Mouse (Mus musculus) erythroblast, embryonic 14.5 days (primary cell): ENCODE data around the gene Rras2. TPM values are rescaled to one million over a fixed set of nuclear protein-coding genes. Genes with fewer than 3 reads are reported as not detected.
A peak's percentile ranks its signal among the peaks of the same experiment; 100 is the strongest.

Experiments
- H3K27me3 ChIP-seq: 2 replicates; pipeline ENCODE4 v1.6.1; 2012; ENCODE audit warnings: inconsistent platforms; ENCODE audit not compliant: control insufficient read depth
- H3K36me3 ChIP-seq: 2 replicates; pipeline ENCODE4 v1.6.1; 2012; ENCODE audit warnings: mild to moderate bottlenecking, inconsistent platforms; ENCODE audit not compliant: control insufficient read depth
- H3K4me1 ChIP-seq: 2 replicates; pipeline ENCODE4 v1.6.1; 2012; ENCODE audit warnings: inconsistent platforms; ENCODE audit not compliant: control insufficient read depth
- H3K4me3 ChIP-seq: replicated peaks from 2 replicates; pipeline ENCODE3; 2012; ENCODE audit warnings: moderate library complexity, mild to moderate bottlenecking, inconsistent platforms
- H3K9me3 ChIP-seq: 2 replicates; pipeline ENCODE4 v1.6.1; 2012; ENCODE audit warnings: low read length, inconsistent platforms, mixed read lengths; ENCODE audit not compliant: control insufficient read depth
- GATA1 ChIP-seq: IDR thresholded peaks from 2 replicates; pipeline ENCODE4 v1.6.1; 2012; ENCODE audit warnings: low read length, inconsistent platforms, mixed read lengths
- TAL1 ChIP-seq: IDR thresholded peaks from 3 replicates; pipeline ENCODE4 v1.6.1; 2012; ENCODE audit warnings: low read length, inconsistent platforms, mixed read lengths
- polyA plus RNA-seq: library from polyadenylated mRNA; stranded (reverse); fragments of >175 nt; gene quantifications from 2 replicates; pipeline ENCODE4 v1.2.3, GENCODE M21; 2012

Gene Rras2
- polyA plus RNA-seq, 1 experiment: not detected

DNA sequence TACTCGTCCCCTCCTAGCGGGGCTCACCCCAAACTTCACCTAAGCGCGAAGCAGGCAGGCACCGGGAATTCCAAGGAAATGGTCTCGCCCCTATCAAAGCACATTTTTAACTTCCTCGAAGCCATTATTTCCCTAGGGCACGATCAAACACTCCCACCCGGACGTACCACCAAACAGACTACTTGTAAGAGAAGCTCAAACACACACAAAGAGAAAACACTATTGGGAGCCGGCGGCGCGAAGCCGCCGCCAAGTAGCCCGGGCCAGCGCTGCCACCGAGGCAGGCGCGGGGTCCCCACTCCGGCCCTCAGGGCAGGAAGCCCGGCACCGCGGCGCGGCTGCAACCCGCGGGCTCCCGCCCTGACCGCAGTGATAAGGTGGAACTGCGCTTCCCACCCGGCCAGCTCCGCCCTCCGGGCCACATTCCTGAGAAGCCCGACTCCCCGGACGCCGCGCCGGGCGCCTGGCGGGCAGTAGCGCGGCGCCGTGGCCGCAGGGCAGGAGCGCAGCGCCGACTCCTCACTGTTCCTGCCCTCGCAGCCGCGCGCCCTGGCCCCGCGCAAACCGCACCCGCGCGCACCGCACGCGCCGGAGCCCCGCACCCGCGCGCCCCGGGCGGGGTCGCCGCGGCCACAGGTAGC is 750 bp downstream of the Rras2 start:
- no peaks in the 10 kb centered on the region for H3K36me3 ChIP-seq
- H3K4me1 ChIP-seq: peaks cover 2% of the 10 kb centered on the region; the same call in 1 of the 2 replicates
- TF ChIP-seq TAL1 (no peak), GATA1 (no peak)
- no peaks in the 10 kb centered on the region for H3K9me3 ChIP-seq
- peaks cover 41% of the 10 kb centered on the region for H3K27me3 ChIP-seq
- peak overlapping the region; percentile 60 for H3K4me3 ChIP-seq

- Histone ChIP-seq H3K4me3 (no peak overlapping the region), H3K27me3 (peaks cover 41% of the 10 kb centered on the region)
Measured at GRCm38 (mm10) chr7:114115961-114116360, 1.6 kb downstream of the Rras2 start.

GRCm38 (mm10) chr7:114114976-114115375 is 2.6 kb downstream of the Rras2 start:
- peaks cover 2% of the 10 kb centered on the region; the same call in 1 of the 2 replicates for H3K4me1 ChIP-seq
- H3K4me3 ChIP-seq: no peak overlapping the region
- no peaks in the 10 kb centered on the region for H3K36me3 ChIP-seq
- TF ChIP-seq TAL1: no peak
- no peak for TF ChIP-seq GATA1
- H3K27me3 ChIP-seq: peaks cover 41% of the 10 kb centered on the region
- no peaks in the 10 kb centered on the region for H3K9me3 ChIP-seq

More at GRCm38 (mm10) chr7:114115961-114116360, 1.6 kb downstream of the Rras2 start:
- TF ChIP-seq TAL1 (no peak), GATA1 (no peak)
- peaks cover 2% of the 10 kb centered on the region; the same call in 1 of the 2 replicates for H3K4me1 ChIP-seq
- no peaks in the 10 kb centered on the region for H3K36me3 ChIP-seq
- no peaks in the 10 kb centered on the region for H3K9me3 ChIP-seq

DNA sequence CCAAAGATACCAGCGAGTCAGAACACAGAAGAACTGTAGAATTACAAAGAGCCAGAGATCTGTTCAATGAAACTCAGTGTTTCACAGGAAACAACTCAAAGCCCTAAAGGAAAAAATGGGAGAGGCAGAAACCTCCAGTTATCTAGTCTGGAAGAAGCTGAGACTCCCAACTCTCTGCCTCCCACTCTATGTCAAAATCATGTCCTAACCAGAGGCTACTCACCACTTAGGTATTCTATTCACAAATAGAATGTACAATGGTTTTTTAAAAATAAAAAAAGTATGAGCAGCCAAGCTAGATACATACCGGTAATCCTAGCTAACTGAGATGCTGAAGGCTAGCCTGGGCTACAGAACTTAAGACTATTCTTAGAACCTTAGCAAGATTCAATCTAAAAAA is 3.3 kb downstream of the Rras2 start:
- peaks cover 41% of the 10 kb centered on the region for H3K27me3 ChIP-seq
- no peak overlapping the region for H3K4me3 ChIP-seq
- TF ChIP-seq GATA1 (no peak), TAL1 (no peak)
- no peaks in the 10 kb centered on the region for H3K36me3 ChIP-seq
- peaks cover 2% of the 10 kb centered on the region; the same call in 1 of the 2 replicates for H3K4me1 ChIP-seq
- H3K9me3 ChIP-seq: no peaks in the 10 kb centered on the region

GRCm38 (mm10) chr7:114110500-114110899 is 7.1 kb downstream of the Rras2 start:
- no peaks in the 10 kb centered on the region for H3K4me1 ChIP-seq
- H3K9me3 ChIP-seq: no peaks in the 10 kb centered on the region
- no peaks in the 10 kb centered on the region for H3K36me3 ChIP-seq
- no peak overlapping the region for H3K4me3 ChIP-seq
- peaks cover 6% of the 10 kb centered on the region for H3K27me3 ChIP-seq
- no peak for TF ChIP-seq TAL1
- TF ChIP-seq GATA1: no peak

DNA sequence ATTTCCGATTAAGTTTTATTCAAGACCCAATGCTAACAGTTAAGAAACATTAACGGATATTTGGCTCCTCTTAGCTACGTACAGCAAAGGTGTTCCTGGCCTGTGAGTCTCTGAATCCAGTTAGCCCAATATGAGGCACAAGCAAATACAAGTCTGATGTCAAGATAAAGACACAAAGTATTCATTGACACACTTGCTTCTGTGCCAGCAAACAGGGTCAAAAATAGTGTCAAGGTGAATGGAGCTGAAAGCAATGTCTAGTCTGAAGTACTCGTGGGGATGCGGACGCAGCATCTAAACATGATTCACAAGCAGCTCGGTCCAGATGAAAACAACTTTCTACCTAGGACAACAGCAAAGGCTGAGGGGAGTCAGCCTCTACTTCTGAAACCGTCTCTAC is 11.7 kb downstream of the Rras2 start:
- no peak for TF ChIP-seq GATA1
- no peak for TF ChIP-seq TAL1
- Histone ChIP-seq H3K27me3 (no peaks in the 10 kb centered on the region), H3K4me1 (no peaks in the 10 kb centered on the region), H3K4me3 (no peak overlapping the region), H3K9me3 (no peaks in the 10 kb centered on the region), H3K36me3 (no peaks in the 10 kb centered on the region)

DNA sequence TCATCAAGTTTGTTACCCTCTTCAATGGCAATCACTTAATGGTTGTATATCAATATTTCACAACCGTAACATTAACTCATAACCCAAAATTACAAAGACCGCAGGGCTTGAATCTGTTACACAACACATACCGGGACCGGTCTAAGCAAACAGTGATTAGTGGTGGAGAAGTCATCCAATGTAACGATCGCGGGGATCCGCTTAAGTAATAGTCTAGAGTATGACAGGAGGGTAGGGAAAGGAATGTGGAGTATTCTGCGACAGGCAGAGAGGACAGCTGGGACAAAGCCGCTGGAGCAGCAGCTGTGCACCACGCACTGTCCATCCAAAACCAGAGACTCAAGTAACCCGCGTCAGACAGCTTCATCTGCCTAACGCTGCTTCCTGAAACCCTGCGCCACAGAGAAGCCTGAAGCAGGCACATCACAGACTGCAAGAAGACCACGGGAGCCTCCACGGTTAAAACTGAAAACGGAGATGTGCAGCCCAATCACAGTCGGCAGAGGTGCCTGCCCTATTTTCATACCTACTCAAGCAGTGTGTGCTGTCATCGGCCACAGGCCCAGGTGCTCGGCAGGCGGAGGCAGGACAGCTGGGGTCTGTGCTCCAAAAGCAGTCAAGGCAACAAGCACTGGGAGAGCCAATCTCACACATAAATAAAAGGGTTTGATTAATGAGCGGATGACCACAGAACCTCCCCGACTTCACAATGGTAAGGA is 13.8 kb downstream of the Rras2 start:
- H3K9me3 ChIP-seq: no peaks in the 10 kb centered on the region
- TF ChIP-seq GATA1 (no peak), TAL1 (no peak)
- no peaks in the 10 kb centered on the region for H3K4me1 ChIP-seq
- no peaks in the 10 kb centered on the region for H3K27me3 ChIP-seq
- H3K36me3 ChIP-seq: no peaks in the 10 kb centered on the region
- H3K4me3 ChIP-seq: no peak overlapping the region

GRCm38 (mm10) chr7:114103152-114103551 is 14.4 kb downstream of the Rras2 start:
- no peaks in the 10 kb centered on the region for H3K27me3 ChIP-seq

DNA sequence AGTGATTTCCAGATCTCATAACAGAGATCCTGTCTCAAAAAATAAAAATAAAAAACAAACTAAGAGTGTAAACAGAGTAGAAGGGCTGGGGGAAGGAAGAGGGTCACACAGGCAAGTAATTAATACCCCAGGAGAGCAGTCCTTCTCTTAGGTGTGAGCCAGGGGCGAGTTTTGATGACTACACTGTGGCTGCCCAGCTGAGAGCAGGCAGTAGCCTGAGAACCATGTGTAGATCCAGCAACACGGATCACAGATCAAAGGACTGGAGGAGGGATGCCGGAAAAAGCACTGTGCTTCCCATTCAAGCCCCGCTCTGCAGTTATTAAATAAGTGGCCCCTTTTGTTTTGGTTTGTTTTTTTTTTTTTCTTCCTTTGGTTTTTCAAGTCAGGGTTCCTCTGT is 15.0 kb downstream of the Rras2 start:
- Histone ChIP-seq H3K27me3 (no peaks in the 10 kb centered on the region), H3K4me3 (no peak overlapping the region), H3K4me1 (no peaks in the 10 kb centered on the region), H3K36me3 (no peaks in the 10 kb centered on the region), H3K9me3 (no peaks in the 10 kb centered on the region)
- TF ChIP-seq TAL1 (no peak), GATA1 (no peak)

More at GRCm38 (mm10) chr7:114103152-114103551, 14.4 kb downstream of the Rras2 start:
- no peaks in the 10 kb centered on the region for H3K36me3 ChIP-seq
- H3K4me3 ChIP-seq: no peak overlapping the region
- TF ChIP-seq TAL1 (no peak), GATA1 (no peak)
- no peaks in the 10 kb centered on the region for H3K9me3 ChIP-seq
- H3K4me1 ChIP-seq: no peaks in the 10 kb centered on the region
